Mouse (Mus musculus) testis, postnatal 14 days (tissue): ENCODE measurements around the gene Ticam1.

ENCODE experiments used
- DNase-seq: peaks from one replicate; pipeline ENCODE4 v3.0.0; 2021; ENCODE audit warnings: low spot score

The Ticam1 gene

DNA sequence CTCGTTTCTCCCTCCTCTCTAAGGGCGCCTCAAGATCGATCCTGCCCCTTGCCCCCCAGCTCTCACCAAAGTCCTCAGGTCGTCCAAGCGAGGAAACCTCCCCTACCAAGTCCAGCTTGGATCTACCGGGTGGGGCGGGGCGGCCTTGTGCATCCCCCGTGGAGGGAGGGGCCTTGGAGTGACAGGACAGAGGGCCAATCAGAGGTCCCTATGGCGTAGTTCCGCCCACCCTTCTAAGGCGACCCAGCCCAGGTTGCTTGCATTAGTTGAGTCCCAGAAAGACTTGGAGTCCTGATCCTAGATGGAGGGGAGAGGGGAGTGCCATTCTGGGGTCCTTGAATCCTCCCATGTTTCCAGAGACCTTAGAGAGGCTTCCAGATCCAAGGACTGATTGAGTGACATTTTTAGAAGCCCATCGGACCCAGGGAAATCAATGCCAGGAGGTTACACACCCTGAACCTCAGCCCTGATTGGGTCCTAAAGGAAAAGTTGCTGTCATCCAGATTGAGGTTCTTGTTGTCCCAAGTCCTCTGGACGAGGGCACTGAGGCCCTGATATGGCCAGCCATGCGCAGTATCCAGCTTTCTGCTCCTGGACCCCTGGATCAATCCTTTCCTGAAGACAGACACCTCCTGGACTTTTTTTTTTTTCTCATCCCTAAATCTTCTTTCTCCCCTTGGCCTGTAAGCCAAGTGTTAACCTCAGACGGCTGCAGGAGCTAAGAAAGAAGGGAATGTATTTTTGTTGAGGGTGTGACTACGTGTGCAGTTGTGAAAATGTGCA, 14.0 kb upstream of the Ticam1 start:
- DNase-seq: peak; percentile 93

DNA sequence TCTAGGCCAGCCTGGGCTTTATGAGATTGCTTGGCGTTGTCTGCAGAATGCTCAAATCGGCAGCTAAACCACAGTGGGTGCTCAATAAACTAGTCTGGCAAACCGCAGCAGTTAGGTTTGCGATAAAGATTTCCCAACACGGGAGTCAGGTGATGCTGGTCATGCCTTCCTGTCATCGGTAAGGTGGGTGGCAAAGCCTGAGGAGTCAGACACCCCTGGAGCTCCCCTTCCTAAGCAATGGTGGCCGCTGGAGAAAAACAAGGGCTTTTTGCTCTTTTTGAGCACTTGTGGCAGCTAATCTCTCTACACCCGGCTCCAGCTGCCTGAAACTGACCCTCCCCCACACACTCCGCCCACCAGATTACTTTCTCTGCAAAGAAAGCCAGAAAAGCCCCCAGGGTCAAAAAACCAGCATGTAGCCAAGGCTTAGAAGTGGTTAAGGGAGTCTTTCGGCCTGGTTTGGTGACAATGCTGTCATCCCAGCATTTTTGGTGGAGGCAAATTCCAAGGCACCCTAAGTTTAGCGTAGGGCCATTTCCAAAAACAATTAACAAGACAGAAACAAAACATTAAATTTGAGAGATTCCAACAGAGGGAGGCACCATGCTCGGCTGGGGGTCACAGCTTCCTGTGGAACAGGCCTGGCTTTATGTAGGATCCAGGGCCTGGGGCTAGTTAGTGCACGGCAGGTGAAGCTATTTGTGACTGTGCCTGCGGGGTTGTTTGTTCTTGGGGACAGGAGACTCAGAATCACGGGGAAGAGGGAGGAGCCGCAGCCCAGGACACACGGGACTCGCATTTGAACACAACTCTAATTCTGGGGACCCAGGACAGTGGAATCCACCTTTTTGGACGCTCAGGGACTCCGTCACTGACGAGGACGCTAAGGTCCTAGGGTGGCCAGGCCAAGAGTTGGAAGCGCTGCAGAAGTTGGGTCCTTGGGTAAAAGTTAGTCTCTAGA, 13.1 kb upstream of the Ticam1 start:
- peak; percentile 62 for DNase-seq

DNA sequence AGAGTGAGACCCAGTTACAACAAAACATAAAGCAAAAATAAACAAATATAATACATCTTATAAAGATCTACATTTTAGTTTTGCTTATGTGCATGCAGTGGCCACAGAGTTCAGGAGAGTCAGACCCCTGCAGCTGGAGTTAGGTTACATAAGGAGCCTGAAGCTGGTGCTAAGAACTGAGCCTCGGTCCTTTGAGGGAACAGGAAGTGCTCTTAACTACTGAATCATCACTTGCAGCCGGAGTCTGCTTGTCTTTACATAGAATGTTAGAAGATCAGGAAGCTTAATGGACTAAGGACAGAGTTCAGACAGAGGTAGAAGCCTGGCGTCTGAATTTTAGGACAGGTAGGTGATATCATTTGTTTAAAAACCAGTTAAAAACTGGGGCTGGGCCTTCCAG, 12.3 kb upstream of the Ticam1 start:
- DNase-seq: no peak

DNA sequence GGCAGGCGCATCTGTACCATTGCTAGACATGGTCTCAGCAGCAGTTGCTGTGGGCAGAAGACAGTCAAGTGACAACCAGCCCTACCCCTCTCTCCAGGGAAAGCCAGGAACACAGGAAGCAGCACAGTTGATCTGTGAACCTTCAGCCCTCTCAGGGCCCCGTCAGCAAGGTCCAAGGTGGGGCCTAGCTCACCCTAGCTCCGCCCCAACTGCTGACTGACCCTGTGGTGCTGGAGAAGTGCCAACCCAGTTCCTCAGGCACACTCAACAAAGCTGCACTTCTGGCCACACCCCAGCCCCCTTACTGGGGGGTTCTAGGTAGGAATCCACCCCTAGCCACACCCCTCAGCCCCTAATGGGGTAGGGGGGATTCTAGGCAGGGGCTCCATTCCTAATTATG, 11.2 kb upstream of the Ticam1 start:
- no peak for DNase-seq

DNA sequence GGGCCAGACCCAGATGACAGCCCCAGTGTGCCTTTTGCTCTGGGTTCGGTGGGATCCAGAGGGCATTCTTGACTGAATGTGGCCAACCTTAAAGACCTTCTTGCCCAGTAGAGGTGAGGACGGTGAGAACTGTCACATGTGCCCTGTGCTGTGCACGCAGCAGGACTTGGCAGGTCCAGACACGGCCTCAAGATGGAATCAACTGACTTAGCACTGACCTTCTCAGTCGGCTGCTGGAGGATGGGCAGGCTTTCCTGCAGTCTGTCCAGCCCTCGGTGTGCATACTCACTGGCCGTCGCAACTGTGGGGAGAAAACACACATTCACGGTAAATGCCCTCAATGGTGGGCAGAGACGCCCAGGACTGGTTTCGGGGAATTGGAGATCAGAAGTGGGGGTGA, 9.4 kb upstream of the Ticam1 start:
- no peak for DNase-seq

DNA sequence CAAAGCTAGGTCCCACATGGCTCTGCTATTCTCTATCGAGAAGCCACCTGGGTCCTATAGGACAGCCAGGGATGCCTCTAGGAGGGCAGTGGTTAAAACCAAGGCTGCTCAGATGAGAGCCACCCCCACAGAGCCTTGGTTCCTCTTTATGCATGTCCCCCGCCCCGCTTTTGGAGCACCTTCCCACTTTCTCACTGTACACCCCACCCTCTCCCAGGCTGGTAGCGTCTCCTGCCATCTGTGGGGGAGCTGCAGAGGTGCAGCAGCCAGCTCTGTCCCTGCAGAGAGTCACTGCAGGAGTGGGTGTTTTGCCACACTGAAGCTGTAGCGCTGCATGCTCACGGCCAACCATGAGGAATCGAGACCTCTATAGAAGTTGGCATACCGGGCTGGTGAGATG, 6.7 kb upstream of the Ticam1 start:
- DNase-seq: no peak

DNA sequence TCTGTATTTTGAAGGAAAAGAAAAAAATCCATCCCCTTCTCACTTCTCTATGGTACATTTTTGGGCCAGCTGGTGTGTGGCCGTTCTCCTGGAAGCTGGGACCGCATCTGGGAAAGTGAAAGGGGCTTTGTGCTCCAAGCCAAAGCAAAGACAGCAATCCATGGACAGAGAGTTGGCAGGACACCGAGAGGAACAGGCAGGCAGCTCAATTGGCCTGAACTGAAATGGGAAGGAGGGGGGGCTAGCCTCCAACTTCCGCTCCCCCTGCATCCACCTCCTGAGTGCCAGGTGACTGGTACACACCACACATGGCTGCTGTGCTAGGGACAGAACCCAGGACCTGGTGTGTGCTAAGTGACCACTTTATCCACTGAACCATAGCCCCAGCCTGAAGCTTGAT, 6.2 kb upstream of the Ticam1 start:
- DNase-seq: no peak

DNA sequence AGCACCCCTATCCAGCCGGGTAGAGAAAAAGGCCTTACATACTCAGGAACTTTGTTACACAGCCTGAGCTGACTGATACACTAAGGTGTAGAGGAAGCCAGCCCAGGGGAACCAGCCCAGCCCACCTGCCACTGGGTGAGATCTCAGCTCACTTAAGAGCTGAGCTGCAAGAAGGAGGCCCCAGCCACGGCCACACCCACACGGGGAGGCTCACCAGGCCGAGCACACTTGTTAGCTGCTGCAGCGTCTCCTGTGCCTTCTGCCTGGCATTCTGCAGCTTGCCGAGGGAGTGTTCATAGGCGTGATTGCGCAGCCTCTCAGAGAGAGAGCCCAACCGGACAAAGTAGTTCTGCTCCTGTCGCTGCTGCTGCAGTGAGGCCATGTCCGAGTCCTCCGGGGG, 4.6 kb upstream of the Ticam1 start:
- DNase-seq: no peak

DNA sequence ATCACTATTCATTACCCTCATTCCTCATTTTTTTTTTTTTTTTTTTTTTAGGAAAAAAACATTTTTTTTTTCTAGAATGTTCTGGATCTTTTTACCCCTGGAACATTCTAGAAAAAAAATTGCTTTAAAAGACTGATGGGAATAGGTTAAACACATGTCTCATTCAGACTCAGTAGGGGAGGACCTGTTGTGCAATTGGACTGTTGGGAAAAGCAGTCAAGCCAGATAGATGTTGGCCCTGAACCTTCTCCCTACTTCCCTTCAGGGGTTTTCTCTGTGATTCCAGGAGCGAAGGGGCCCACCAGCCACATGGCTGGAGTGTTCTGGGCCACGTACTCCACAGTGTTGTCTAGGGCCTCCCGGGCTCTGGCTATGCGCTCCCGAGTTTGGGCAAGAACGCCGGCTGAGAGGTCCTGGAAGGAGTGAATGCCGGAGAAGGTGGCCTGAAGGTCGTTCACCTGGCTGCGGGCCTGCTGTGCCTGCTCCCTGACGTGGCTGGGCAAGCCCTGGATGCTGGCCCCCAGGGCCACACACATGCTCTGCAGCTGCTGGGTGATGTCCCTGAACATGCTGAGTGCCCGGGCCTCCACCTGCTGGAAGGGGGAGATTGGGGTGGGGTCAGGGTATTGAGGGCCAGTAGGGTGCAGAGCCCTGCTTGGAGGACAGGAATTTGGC, 3.0 kb upstream of the Ticam1 start:
- no peak for DNase-seq

DNA sequence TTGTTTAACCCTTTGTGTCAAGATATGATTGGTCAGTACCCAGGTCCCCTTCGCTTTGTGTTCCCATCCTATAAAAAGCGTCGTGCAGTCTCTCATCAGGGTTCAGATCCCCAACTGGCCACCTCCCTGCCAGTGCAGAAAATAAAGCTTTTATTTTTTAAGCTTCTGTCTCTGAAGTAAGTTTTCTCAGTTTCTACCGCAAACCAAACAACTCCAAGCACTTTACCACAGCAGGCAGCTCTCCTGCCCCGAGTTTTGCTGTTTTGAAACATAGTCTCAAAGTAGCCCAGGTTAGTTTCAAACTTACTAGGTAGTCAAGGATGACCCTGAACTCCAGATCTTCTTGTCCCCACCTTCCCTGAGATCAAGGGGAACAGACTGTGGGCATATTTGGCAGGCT, 1.8 kb upstream of the Ticam1 start:
- DNase-seq: no peak

DNA sequence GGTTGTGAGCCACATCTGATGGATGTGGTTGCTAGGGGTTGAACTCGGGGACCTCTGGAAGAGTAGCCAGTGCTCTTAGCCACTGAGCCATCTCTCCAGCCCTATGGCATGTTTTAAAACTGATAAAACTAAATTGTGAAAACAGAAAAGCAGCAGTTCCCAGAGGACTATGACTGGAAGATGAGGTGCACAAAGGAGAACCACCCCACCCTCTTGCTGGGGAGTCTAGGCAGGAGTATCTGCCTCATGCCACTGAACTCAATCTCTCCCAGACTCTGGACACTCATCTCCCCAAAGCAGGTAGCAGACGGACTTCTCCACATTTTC, 944 bp upstream of the Ticam1 start:
- DNase-seq: no peak

DNA sequence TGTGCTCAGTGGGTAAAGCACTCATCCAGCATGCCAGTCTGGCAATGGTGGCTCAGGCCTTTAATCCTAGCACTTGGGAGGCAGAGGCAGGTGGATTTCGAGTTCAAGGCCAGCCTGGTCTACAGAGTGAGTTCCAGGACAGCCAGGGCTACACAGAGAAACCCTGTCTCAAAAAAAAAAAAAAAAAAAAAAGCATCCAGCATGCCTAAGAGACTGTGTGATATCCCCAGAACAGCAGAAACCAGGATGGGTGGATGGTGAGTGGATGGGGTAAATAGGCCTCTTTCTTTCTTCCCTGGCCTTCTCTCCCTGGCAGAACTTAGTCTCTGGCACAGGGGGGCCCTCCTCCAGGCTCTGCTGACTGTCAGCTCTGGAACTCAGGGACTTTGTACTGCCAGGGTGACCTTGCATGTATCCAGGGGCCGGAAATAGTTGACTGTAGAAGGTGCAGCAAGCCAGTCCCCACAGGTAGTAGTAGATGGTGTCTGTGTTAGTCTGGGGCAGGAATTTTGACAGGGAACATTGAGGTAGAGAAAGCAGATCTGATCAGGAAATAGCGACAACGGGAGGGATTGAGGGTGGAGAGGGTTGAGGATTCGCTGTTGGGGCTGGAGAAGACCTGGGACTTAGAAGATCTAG, 625 bp downstream of the Ticam1 start:
- DNase-seq: no peak

DNA sequence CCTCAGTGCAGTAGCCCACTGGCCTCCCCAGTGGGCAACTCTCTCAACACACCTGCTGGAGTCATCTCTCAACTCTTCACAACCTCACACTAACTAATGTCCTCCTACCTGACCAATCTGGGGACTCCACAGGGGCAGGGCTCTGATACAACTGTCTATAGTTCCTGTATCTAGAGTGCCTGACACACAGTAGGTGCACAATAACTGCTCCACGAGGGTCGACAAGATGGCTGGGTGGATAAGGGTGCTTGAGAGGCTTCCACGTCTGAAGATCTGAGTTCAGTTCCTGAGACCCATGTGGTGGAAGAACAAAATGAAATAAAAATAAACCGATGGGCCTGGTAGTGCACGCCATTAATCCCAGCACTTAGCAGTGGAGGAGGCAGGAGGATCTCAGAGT, 2.6 kb downstream of the Ticam1 start:
- no peak for DNase-seq

DNA sequence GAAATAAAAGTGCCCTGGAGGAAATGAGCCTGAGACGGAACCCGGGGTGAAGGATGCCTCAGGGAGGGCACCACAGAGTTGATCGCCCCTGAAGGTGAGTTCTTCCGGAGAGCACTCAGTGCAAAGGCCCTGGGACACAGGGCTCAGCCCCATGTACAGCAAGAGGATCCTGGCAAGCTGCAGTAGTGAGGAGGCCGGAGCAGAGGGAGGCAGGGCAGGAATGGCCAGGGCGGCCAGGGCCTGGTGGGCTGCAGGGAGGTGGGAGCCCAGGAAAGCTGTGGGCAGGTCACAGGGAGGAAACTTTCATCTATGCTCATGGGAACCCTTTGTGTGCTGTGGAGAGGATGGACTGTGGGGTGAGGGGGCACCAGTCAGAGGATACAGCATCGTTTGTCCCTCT, 3.1 kb downstream of the Ticam1 start:
- no peak for DNase-seq

DNA sequence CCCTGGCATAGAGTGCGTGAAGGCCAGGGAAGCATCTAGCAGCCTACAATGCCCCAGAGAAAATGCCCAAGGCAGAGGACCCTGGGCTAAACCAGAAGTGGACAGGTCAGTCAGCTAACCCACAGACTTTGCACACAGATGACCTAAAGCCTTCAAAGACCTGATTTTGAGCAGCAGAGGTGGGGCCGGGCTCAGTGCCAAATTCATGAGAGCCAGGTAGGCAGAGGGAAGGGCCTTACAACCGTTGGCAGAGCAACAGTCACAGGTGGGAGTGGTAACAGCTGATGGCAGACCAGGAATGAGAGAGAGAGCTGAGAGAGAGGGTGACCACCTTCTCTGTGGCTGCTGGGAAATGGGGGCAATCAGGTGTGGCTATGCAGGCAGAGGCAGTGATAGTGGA, 3.9 kb downstream of the Ticam1 start:
- no peak for DNase-seq

DNA sequence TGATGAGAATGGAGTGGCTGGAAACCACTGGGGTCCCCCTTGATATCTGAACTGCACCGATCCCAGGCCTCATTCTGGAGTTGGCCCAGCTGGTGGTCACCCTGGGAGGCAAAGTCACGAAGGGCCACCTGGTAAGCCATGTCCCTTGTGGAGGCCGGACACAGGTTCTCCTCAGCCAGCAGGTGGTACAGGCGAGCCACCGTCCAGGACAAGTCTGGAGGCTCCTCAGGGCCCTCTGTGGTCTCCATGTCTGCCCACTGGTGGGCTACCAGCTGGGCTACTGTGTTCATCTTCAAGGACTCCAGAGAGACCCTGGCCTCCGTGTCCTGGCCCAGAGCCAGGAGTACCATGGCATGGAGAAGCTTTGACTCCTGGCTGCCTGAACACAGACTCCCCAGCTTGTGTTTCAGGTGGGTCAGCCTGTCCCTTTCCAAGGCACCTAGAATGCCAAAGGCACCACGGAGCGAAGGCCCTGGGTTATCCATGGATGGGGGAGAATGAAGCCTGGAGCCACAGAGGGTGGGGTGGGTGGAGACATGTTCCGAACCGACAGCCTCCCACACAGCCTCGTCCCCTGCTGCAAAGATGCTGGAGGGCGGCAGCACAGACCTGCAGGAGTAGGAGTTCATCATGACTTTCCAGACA, 4.9 kb downstream of the Ticam1 start:
- DNase-seq: no peak

DNA sequence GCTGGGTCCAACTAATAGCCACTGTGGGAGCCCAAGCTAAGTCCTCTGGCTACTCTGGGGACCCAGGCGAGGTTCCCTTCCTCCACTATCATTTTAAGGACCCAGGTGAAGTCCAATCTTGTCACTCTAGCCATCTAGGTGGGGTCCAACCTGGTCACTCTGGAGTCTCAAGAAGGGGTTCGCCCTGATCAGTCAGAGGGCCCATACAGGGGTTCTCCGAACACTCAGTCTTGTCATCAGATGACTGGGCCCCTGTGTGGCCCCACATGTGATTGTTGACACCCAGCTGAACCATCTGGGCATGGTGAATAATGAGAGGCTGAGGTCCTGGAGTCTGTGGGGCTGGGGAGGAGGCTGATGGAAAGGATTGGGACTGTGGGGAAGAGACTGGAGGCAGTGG, 6.8 kb downstream of the Ticam1 start:
- no peak for DNase-seq

DNA sequence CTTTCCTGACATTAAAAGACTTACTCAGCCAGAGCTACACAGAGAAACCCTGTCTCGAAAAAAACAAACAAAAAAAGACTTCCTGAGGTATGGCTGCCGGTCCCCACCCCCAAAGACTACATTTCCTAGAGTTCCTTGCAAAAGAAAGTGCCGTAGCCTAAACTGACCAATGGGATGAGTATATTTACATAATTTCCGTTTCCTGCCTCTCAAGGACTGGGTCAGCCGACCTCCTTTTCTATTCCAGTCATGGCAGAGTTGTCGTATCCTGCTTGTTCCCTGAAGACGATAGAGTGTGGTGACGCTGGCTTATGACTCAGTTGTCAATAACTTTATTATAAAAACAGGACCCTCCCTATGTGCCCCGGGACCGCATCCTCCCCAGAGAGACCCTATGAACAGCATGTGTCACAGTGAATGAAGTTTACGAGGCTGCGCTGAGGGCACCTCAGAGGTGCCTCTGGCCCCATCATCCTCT, 7.4 kb downstream of the Ticam1 start:
- DNase-seq: peak; percentile 54

DNA sequence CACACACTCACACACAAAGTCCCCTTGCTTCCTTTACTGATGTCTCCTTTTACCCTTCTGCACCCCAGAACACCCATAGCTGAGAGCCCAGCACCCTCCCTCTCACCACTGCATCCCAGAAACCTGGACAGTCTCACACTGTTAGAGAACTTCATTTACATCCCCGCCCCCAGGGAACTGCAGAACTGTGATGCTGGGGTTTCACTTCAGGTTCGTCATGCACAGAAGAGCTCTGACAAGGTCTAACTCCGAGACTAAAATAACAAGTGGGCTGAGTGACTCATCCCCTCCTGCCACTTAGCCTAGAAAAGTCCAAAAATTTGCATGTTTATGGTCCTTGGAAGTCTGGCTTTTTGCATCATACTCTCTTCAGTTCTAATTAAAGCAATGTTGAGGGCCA, 10.3 kb downstream of the Ticam1 start:
- no peak for DNase-seq

DNA sequence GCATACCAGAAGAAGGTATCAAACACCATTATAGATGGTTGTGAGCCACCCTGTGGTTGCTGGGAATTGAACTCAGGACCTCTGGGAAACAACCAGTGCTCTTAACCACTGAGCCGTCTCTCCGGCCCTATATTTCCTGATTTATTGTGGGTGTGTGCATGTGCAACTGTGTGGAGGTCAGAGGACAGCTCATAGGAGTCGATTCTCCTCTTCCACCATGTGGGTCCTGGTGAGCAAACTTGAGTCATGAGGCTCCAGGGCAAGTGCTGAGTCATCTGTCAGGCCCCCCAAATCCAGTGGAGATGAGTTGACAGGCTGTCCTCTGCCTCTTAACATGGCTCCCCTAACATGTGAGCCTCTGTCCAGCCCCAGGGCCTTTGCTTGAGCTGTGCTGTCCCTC, 10.7 kb downstream of the Ticam1 start:
- no peak for DNase-seq

DNA sequence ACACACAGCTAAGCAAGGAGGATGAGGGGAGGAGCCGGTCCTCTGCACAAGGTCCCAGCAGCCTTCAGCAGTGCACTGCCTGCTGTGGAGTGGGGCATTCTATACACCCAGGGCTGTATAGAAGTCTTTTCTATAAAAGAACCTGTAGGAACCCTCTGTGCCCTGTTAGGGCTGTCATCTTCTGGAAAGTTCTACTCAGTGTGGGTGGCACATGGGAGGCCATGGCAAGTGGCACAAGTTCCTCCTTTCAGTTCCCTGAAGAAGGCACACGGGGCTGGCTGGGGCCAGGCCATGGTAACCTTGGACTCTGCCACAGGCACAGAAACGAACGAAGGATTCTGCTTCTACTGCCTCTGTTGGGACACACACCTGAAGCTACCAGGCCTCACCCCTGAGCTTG, 11.6 kb downstream of the Ticam1 start:
- no peak for DNase-seq

DNA sequence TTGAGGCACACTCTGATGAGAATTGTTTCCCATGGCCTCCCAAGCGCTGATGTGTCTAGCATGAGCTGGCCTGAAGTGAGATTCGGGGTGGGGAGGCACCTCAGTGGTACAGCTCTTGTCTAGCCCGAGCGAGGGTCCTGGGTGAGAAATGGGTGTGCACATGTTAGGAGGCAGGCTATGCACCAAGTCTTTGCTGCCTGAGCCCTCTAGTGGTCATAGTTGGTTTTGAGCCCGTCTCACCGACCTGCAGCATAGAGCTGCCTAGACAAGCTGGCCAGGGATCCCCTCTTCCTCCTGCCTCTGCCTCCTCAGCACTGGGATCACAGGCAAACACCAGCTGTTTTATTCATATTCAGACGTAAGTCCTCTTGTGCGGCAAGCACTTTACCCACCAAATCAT, 12.6 kb downstream of the Ticam1 start:
- DNase-seq: peak; percentile 63
